Mouse (Mus musculus): ENCODE measurements around the gene Dennd1c.

Gene Dennd1c

DNA sequence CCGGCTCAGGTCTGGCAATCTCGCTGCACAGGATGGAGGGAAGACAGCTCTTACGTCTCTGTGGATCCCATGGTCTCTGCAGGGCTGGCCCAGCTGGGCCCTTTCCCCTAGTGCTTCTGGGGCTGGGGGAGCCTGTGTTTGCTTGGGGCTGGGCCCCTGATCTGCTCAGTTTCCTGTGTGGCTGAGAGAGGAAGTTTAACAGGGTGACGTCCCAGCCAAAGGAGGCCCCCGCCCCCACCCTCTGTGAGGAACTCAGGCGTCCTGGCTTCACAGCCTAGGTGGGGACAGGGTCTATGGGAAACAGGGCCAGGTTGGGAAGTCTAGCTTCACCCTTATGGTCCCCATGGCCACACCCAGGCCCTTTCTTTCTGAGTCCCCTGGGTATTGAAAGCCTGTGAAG, at the start of gene Dennd1c:
Dennd1c (minus strand) TSS at position 179 of the 400 bp plus-strand sequence.
- no peak for DNase-seq

GRCm38 (mm10) chr17:57125853-57126622, 47.7 kb upstream of the Dennd1c start:
- DNase-seq = no peak

DNA sequence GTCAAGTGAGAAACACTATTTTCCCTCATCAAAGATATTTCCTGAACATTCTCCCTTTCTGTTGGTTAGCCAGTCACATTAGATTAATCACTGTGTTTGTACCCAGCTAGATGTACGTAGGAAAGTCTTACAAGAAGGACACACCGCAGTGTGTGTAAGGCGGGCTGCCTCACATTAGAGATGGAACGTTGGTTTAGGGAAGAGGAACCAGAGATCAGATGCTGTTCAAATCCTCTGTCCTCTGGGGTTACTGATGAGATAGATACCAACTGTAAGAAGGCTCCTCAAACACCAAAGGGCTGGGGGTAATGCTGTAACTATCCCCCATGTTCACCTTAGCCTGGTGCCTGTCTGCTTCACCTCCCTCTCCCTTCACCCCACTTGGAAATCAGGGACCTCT, 46.5 kb upstream of the Dennd1c start:
- DNase-seq = no peak

- no peak for DNase-seq
These were observed 45.1 kb upstream of the Dennd1c start for GRCm38 (mm10) chr17:57123192-57124118.

DNA sequence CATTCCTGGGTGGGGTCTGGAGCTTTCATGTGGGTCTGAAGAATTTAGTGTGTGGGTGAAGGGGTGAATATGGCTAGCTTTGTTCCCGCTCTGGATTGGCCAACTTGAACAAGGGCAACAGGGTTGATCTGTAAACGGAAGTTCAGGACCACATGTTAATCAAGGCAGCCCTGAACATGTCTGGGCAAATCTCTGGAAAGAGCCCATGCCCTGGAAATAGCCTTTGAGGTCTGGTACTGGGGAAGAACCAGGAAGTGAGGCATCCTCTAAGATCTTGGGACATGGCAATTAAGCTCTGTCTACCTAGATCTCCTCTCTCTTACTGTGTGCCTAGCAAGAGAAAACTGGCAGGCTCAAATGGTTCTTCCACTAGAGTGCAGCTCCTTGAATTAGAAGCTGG, 43.5 kb upstream of the Dennd1c start:
- DNase-seq = no peak

GRCm38 (mm10) chr17:57118524-57119349, 40.4 kb upstream of the Dennd1c start:
- no peak for DNase-seq

GRCm38 (mm10) chr17:57116801-57117200, 38.5 kb upstream of the Dennd1c start:
- no peak for DNase-seq

DNA sequence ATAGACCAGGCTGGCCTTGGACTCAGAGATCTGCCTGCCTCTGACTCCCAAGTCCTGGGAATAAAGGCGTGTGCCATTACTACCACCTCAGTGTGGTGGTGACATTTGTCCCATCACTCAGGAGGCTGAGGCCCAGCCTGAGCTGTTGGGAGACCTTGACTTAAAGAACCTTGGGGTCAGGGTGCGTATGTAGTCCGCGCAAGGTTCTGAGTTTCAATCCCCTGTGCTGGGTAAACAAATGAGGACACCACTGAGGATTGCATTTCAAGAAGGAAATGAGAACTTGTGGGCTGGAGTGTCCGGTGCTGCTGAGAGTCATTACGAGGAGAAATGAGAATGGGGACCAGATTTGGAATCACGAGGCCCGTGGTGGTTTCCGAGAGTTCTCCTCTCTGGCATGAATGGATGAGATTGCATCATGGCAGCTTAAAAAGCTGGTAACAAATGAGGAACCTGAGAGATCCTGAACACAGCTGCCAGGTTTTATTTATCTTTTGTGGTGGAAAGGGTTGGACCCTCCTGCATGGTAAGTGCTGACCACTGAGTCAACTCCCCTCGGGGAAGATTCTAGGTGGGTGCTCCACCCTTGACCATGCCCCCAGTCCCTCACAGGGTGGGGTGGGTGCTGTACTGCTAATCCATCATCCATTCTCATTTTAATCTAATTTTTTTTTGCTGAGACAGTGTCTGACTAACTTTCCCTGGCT, 34.6 kb upstream of the Dennd1c start:
- no peak for DNase-seq

DNA sequence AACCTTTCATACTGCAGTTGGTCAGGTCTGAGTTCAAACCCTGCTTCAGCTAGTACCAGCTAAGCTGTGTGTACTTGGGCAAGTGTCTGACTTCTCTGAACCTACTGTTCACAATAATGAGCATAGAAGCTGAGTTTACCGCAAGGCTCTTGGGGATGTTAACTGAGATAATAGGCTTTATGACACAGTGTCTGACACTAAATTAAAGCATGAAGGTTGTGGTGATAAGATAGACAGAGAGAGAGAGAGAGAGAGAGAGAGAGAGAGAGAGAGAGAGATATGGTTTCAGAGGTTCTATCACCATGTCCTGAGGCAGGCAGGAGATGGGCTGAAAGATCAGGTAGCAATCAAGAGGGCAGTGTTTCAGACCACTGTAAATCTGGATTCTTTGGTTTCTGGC, 31.7 kb upstream of the Dennd1c start:
- no peak for DNase-seq

- no peak for DNase-seq
These were observed 30.4 kb upstream of the Dennd1c start for GRCm38 (mm10) chr17:57108666-57109171.

DNA sequence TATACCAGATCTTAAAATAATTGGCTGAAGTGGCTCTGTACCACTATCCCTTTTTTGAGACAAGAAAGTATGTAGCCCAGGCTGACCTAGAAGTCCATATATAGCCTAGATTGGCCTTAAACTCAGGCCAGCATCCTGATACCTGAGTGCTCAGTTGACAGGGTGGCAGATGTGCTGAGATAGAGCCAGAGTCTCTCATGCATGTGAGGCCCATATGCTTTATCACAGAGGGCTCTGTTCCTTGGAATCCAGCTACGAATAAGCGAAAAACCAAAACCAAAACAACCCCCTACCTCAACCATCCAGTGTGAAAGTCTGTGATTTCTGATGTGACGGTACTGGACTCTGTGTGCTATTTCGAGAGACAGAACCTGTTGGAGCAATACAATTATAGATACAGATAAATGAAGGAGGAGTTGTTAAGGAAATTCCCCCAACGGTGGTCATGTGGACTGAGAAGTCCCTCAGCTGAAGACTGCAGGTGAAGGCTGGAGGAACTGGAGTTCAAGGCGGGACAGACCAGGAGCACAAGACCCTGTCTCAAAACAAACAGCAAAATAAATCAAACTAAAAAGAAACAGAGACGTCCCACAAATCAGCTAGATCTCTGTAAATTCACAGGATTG, 29.8 kb upstream of the Dennd1c start:
- no peak for DNase-seq

GRCm38 (mm10) chr17:57107064-57107463, 28.8 kb upstream of the Dennd1c start:
- no peak for DNase-seq

- no peak for DNase-seq
These were observed 27.7 kb upstream of the Dennd1c start for GRCm38 (mm10) chr17:57106035-57106368.

DNA sequence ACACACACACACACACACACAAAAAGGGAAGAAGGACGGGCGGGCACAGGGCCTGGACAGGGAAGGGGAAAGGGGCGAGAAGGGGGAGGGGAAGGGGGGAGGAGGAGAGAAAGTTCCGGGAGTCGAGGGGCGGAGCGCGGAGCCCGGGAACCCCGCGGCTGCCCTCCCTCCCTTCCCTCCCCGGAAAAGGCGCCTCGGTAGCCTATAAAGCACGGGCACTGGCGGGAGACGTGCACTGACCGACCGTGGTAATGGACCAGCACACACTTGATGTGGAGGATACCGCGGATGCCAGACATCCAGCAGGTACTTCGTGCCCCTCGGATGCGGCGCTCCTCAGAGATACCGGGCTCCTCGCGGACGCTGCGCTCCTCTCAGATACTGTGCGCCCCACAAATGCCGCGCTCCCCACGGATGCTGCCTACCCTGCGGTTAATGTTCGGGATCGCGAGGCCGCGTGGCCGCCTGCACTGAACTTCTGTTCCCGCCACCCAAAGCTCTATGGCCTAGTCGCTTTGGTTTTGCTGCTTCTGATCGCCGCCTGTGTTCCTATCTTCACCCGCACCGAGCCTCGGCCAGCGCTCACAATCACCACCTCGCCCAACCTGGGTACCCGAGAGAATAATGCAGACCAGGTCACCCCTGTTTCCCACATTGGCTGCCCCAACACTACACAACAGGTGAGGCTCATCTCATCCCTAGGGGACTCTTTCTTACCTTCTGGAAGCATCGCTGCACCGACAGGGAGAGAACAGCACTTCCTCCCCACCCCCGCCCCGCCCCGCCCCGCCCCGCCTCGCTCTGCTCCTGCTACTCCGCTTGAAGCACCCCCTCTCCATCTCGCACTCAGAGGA, 27.1 kb upstream of the Dennd1c start, which contains the start of gene Tnfsf9:
Tnfsf9 (plus strand) TSS at position 145 of the 854 bp plus-strand sequence.
- DNase-seq = peak; percentile 55

DNA sequence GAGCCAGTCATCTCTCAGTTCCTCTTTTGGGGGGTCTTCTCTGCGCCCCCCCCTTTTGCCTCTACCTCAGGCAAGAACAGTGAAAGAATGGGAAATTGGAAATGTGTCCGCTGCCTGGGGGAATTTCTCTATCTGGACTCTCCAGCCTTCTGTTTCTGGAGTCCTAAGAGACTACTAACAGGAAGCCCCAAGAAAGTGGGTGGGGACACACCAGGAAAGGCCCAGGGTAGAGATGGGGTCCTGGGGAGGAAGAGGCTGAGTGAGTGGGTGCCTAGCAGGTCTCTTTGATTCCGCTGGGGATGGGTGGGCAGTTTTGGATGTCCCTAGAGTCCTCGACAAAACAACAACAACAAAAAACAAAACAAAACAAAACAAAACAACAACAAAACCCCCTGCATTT, 26.2 kb upstream of the Dennd1c start:
- no peak for DNase-seq

- DNase-seq = no peak
These were observed 24.0 kb upstream of the Dennd1c start for GRCm38 (mm10) chr17:57102276-57102675.

- no peak for DNase-seq
These were observed 21.5 kb upstream of the Dennd1c start for GRCm38 (mm10) chr17:57099629-57100325.

- DNase-seq = no peak
These were observed 20.0 kb upstream of the Dennd1c start for GRCm38 (mm10) chr17:57098321-57098720.

- DNase-seq = peak; percentile 94
These were observed 18.3 kb upstream of the Dennd1c start for GRCm38 (mm10) chr17:57096623-57096920.

Data from right cerebral cortex, postnatal 4 days (tissue).